Mouse (Mus musculus) midbrain, embryonic 14.5 days (tissue): Measurements from ENCODE around the gene Pidd1. TPM values are rescaled to one million over a fixed set of nuclear protein-coding genes. Genes with fewer than 3 reads are reported as not detected.

ENCODE experiments used
- ATAC-seq: fragments of 200-750 bp; cut with Nextera tagmentation; 2 replicates; pipeline ENCODE4 v1.8.0; 2017; ENCODE audit warnings: moderate number of reproducible peaks, moderate library complexity; ENCODE audit not compliant: low FRiP score, low TSS enrichment
- DNase-seq: peaks from one replicate; pipeline ENCODE4 v3.0.0-alpha.2; 2015
- H3K27ac ChIP-seq: fragments of 300-500 bp; sonication (generic); replicated peaks from 2 replicates; pipeline ENCODE4 v1.5.1; 2014; ENCODE audit warnings: mild to moderate bottlenecking, low read depth, low read length, moderate library complexity
- H3K27me3 ChIP-seq: fragments of 300-500 bp; sonication (generic); 2 replicates; pipeline ENCODE4 v1.6.1; 2014; ENCODE audit warnings: low read length, control low read depth, mixed read lengths; ENCODE audit not compliant: control insufficient read depth, insufficient read depth
- H3K36me3 ChIP-seq: fragments of 300-500 bp; sonication (generic); 2 replicates; pipeline ENCODE4 v1.6.1; 2014; ENCODE audit warnings: low read length, control low read depth; ENCODE audit not compliant: control insufficient read depth, insufficient read depth
- H3K4me1 ChIP-seq: fragments of 300-500 bp; sonication (generic); 2 replicates; pipeline ENCODE4 v1.6.1; 2014; ENCODE audit warnings: mild to moderate bottlenecking, antibody characterized with exemption, low read length, control low read depth; ENCODE audit not compliant: control insufficient read depth, insufficient read depth
- H3K4me2 ChIP-seq: fragments of 300-500 bp; sonication (generic); 2 replicates; pipeline ENCODE4 v1.6.1; 2014; ENCODE audit warnings: mild to moderate bottlenecking, low read length, moderate library complexity
- H3K4me3 ChIP-seq: fragments of 300-500 bp; sonication (generic); replicated peaks from 2 replicates; pipeline ENCODE4 v1.5.1; 2014; ENCODE audit warnings: low read depth, low read length
- H3K9ac ChIP-seq: fragments of 300-500 bp; sonication (generic); replicated peaks from 2 replicates; pipeline ENCODE4 v1.6.1; 2014; ENCODE audit warnings: mild to moderate bottlenecking, low read length, moderate library complexity
- H3K9me3 ChIP-seq: fragments of 300-500 bp; sonication (generic); 2 replicates; pipeline ENCODE4 v1.6.1; 2016; ENCODE audit warnings: low read length, control low read depth, mixed read lengths; ENCODE audit not compliant: control insufficient read depth
- WGBS: fragments of 180-500 bp; shearing (Covaris S2); extraction: QIAGEN DNeasy Blood & Tissue Kit; methylation state at CpG from one replicate; pipeline ENCODE4 v1.1.7; 2014; 5-methylcytosine and 5-hydroxymethylcytosine counted together
- polyA plus RNA-seq: library from polyadenylated mRNA; unstranded; fragments of >200 nt; fragmentation: Nextera tagmentation; extraction: Ambion mirVana; gene quantifications from 2 replicates; pipeline ENCODE4 v1.2.1, GENCODE M21; 2014

Pidd1 gene
- polyA plus RNA-seq, 1 experiment from 2014 or later = 3.6 TPM

- H3K4me2 ChIP-seq = peak overlapping the region; percentile 91; the same call in 1 of the 2 replicates
- H3K9ac ChIP-seq = no peak overlapping the region; the same call in 1 of the 2 replicates
- 91% methylated on average over 12 of the region's 12 CpGs for WGBS
- DNase-seq (no peak), ATAC-seq (no peak)
- H3K36me3 ChIP-seq = peaks cover 5% of the 10 kb centered on the region; the same call in 1 of the 2 replicates
- no peaks in the 10 kb centered on the region for H3K27me3 ChIP-seq
- H3K4me1 ChIP-seq = peaks cover 27% of the 10 kb centered on the region
- H3K27ac ChIP-seq = no peak overlapping the region; the same call in 1 of the 2 replicates
- H3K4me3 ChIP-seq = no peak overlapping the region
- no peaks in the 10 kb centered on the region for H3K9me3 ChIP-seq
These were observed 5.4 kb downstream of the Pidd1 start for GRCm38 (mm10) chr7:141438201-141438968.

DNA sequence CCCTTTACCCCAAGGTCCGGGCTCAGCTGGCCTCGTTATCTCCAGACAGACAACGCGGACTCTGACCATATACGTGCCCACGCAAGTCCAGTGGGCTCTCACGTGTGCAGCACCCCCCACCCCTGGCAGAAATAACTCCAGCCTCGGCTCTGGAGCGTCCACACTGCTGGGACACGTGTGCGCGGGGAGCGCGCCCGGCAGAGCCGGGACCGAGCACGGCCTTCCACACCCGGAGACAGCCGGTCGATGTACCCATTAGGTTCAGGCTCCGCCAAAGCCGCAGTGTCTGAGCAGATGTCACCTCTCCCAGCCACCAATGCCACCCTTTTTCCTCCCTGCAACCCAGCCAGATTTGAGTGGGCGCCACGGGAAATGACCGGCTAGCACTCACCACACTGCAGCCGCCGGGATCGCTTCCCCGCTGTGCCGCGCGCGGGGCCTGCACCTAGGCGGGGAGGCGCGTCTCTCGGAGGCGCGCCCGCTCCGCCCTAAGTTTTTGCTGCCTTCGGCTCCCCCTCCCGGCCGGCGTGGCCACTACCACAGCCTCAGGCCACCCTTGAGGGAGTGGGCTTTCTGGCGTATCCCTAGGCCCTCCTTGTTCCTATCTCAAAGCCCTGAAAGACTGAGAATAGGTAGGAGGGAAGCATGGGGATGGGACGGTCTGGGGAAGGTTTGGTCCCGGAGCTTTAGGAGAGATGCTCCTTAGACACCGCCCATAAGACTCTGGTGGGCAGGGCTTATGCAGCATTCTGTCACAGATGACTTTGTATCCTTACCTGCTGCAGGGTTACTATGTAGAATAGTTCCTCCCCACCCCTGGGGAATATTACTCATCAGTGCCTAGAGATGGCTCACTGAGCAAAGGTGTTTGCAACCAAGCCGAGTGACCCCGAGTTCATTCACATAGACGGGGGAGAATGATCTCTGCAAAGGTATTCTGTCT lies 6.4 kb downstream of the Pidd1 start, which contains the start of gene Slc25a22:
Slc25a22 (minus strand) TSS at position 715 of the 943 bp plus-strand sequence.
- H3K4me3 ChIP-seq = peak within 1 kb of the TSS; percentile 66
- peak; percentile 94 for DNase-seq
- ATAC-seq = peak; percentile 76
- peaks cover 26% of the 10 kb centered on the region for H3K4me1 ChIP-seq
- H3K36me3 ChIP-seq = peaks cover 7% of the 10 kb centered on the region
- peak within 1 kb of the TSS; percentile 80 for H3K27ac ChIP-seq
- H3K4me2 ChIP-seq = peak within 1 kb of the TSS; percentile 91
- no peaks in the 10 kb centered on the region for H3K27me3 ChIP-seq
- WGBS = 6% methylated on average over 53 of the region's 53 CpGs
- peak within 1 kb of the TSS; percentile 78 for H3K9ac ChIP-seq
- no peaks in the 10 kb centered on the region for H3K9me3 ChIP-seq

- ATAC-seq = no peak
- Histone ChIP-seq H3K9ac (peak overlapping the region; percentile 78), H3K4me1 (peaks cover 26% of the 10 kb centered on the region), H3K36me3 (peaks cover 16% of the 10 kb centered on the region), H3K27ac (no peak overlapping the region), H3K9me3 (no peaks in the 10 kb centered on the region), H3K4me2 (peak overlapping the region; percentile 91), H3K4me3 (peak overlapping the region; percentile 66), H3K27me3 (no peaks in the 10 kb centered on the region)
- WGBS = 33% methylated on average over 2 of the region's 2 CpGs
- DNase-seq = no peak
These were observed 7.3 kb downstream of the Pidd1 start for GRCm38 (mm10) chr7:141436523-141436892.

DNA sequence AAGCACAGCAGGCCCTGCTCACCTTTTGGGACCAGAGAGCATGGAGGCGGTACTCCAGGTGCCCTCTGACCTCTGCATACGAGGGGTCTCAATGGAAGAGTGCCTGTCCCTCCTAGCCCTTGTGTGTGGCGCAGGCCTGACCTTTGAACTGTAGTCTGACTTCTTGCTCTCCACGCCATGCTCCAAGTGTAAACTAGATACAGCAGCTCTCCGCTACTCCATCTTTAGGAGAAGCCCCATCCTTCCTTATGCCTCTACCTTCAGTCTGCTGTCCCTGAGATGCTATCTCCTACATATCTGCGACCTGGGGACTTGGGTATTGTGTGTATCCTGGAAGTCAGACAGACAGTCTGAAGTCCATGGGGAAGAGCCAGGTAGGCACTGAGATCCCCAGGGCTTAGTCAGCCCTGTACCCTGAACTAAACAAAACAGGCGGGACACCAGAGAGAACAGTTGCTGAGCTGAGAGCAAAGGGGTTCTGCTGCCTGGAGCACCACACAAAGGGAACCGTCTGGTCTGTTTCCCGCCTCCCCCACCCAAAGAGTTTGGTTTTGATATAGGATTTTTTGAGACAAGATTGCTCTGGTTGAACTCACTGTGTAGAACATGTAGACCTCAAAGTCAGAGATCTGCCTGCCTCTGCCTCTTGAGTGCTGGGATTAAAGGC lies 7.8 kb downstream of the Pidd1 start:
- no peaks in the 10 kb centered on the region for H3K9me3 ChIP-seq
- peaks cover 26% of the 10 kb centered on the region for H3K4me1 ChIP-seq
- 69% methylated on average over 9 of the region's 9 CpGs for WGBS
- peak overlapping the region; percentile 91 for H3K4me2 ChIP-seq
- H3K36me3 ChIP-seq = peaks cover 21% of the 10 kb centered on the region
- H3K4me3 ChIP-seq = peak overlapping the region; percentile 41
- H3K27me3 ChIP-seq = no peaks in the 10 kb centered on the region
- H3K9ac ChIP-seq = no peak overlapping the region; the same call in 1 of the 2 replicates
- DNase-seq = no peak
- no peak for ATAC-seq
- no peak overlapping the region for H3K27ac ChIP-seq

DNA sequence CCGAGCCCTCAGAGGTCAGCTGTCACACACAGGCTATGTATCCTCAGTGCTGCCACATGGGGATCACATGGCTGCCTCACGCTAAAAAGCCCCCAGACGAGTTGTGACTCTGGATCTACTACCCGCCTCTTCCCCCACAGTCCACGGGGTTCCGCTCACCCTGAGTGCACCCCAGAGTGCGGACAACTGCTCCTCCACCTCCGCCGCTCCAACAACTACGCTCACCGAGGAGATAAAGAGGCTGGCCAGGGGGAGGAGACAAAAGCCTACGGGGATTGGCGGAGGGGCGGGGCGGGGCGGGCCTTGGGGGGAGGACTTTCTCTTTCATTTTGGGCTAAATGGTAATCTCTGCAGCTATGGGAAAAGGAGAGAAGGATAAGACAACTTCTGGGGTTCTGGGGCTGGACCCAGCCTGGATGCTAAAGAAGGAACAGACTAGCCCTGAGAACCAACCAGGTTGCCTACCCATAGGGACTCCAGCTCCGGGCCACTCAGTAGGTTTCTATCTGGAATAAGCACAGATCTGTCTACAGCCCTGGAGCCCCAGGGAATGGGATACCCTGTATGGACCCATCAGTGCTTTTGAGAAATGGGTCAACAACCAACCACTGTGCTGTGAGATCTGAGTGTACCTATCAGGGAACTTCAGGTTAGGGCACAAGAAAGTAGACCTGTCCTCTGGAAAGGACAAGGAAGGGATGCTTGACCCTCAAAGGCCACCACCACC lies 8.5 kb downstream of the Pidd1 start:
- ATAC-seq (no peak), DNase-seq (peak; percentile 71)
- 4% methylated on average over 17 of the region's 17 CpGs for WGBS
- H3K36me3 ChIP-seq = peaks cover 28% of the 10 kb centered on the region
- H3K9me3 ChIP-seq = no peaks in the 10 kb centered on the region
- peak overlapping the region; percentile 91 for H3K4me2 ChIP-seq
- peak overlapping the region; percentile 75 for H3K27ac ChIP-seq
- peaks cover 26% of the 10 kb centered on the region for H3K4me1 ChIP-seq
- H3K4me3 ChIP-seq = peak overlapping the region; percentile 41
- no peaks in the 10 kb centered on the region for H3K27me3 ChIP-seq
- peak overlapping the region; percentile 53 for H3K9ac ChIP-seq

DNA sequence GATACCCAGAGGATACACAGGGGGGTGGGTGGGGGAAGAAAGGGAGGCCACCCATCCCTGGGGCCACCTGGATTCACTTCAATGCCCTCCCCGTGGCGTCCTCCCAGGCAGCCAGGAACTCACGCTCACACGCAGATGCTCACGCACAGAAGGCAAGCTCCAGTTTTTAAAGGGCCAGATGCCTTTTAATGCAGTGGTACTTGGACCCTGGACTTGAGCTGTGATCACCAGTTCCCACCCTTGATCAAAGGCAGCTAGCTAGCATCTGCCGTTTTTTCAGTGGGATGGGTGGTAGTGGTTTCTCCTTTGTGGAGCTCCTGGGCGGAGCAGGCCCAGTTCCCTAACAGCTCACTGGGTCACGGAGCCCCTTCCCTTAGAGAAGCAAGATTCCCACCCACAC lies 9.4 kb downstream of the Pidd1 start:
- Histone ChIP-seq H3K4me3 (peak overlapping the region; percentile 41), H3K9me3 (no peaks in the 10 kb centered on the region), H3K27ac (peak overlapping the region; percentile 75), H3K9ac (peak overlapping the region; percentile 53), H3K4me2 (peak overlapping the region; percentile 91), H3K36me3 (peaks cover 31% of the 10 kb centered on the region), H3K27me3 (no peaks in the 10 kb centered on the region), H3K4me1 (peaks cover 26% of the 10 kb centered on the region)
- DNase-seq (peak; percentile 86), ATAC-seq (no peak)
- WGBS = 6% methylated on average over 8 of the region's 8 CpGs

DNA sequence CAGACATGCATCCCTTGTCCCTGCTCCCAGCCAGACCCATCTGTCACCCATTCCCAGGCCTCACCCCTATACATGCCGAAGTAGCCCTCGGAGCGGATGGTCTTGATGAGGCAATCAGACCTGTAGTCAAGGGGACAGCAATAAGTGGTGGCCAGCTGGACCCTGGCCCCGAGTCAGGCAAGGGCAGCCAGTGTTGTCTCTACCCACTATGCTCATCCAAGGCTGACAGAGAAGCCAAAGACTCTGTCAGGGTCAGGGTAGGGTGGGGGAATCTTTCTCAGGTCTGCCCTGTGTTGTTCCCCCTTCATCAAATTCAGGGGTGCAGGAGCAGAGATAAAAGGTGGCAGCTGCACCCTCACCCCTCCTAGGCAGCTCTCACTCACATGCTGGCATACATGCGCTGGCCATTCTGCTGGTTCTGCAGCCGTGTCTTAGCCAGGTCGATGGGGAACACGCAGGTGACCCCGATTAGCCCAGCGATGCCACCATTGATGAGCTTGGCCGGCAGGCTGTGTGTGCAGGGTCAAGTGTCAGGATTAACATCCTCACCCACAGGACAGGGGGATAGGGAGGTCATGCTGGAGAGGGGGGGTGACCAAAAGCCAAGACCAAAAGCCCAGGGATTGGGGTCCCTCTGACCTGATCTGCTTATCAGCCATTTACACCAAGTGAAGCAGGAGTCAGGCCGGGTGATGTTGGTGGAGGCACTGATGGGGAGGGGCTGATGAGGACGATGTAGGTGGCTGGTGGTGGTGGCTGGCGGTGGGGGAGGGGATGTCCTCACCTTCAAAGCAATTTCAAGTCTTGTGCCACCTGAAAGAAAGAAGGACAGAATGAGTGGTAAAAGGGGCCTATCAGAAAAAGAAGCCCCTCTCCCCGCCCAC lies 10.1 kb downstream of the Pidd1 start:
- Histone ChIP-seq H3K27ac (peak overlapping the region; percentile 75), H3K4me2 (peak overlapping the region; percentile 91), H3K27me3 (no peaks in the 10 kb centered on the region), H3K4me3 (peak overlapping the region; percentile 41), H3K9ac (peak overlapping the region; percentile 53), H3K4me1 (peaks cover 31% of the 10 kb centered on the region), H3K9me3 (no peaks in the 10 kb centered on the region), H3K36me3 (peaks cover 31% of the 10 kb centered on the region)
- peak; percentile 9 for DNase-seq
- ATAC-seq = no peak
- 67% methylated on average over 15 of the region's 15 CpGs for WGBS
